Mouse (Mus musculus) myocyte (in vitro differentiated cells): ENCODE results near the gene Vax1.

Experiments used
- CEBPB ChIP-seq: IDR thresholded peaks from 2 replicates; pipeline ENCODE4 v1.6.1; 2011; ENCODE audit warnings: mild to moderate bottlenecking, moderate library complexity; ENCODE audit not compliant: poor library complexity, insufficient read depth, severe bottlenecking
- E2F4 ChIP-seq: IDR thresholded peaks from one replicate; pipeline ENCODE4 v1.6.1; 2011; ENCODE audit warnings: mild to moderate bottlenecking, control low read depth, moderate library complexity; ENCODE audit not compliant: insufficient read depth
- MAX ChIP-seq: IDR thresholded peaks from one replicate; pipeline ENCODE4 v1.6.1; 2011; ENCODE audit warnings: low read depth, mild to moderate bottlenecking, control low read depth
- MYOD1 ChIP-seq, 3 experiments: IDR thresholded peaks; one replicate each; pipeline ENCODE4 v1.6.1; 2011; ENCODE audit warnings: control low read depth in 2 of 3, low read depth in 2 of 3, mild to moderate bottlenecking in 2 of 3, moderate library complexity in 1 of 3; ENCODE audit not compliant: insufficient read length in 2 of 3, control insufficient read depth in 1 of 3
- MYOG ChIP-seq, 3 experiments: IDR thresholded peaks; one replicate each; pipeline ENCODE4 v1.6.1; 2011; ENCODE audit warnings: control low read depth in 2 of 3, low read depth in 2 of 3, mild to moderate bottlenecking in 2 of 3; ENCODE audit not compliant: insufficient read length in 2 of 3, control insufficient read depth in 1 of 3, insufficient read depth in 1 of 3
- POLR2A ChIP-seq: IDR thresholded peaks from one replicate; pipeline ENCODE4 v1.6.1; 2011; ENCODE audit warnings: low read depth, mild to moderate bottlenecking, control low read depth, moderate library complexity; ENCODE audit not compliant: insufficient read length
- POLR2AphosphoS2 ChIP-seq: IDR thresholded peaks from one replicate; pipeline ENCODE4 v1.6.1; 2011; ENCODE audit warnings: low read depth, control low read depth; ENCODE audit not compliant: insufficient read length
- REST ChIP-seq: IDR thresholded peaks from one replicate; pipeline ENCODE4 v1.6.1; 2011; ENCODE audit warnings: mild to moderate bottlenecking, control low read depth, moderate library complexity; ENCODE audit not compliant: insufficient read depth, insufficient read length
- SRF ChIP-seq: IDR thresholded peaks from one replicate; pipeline ENCODE4 v1.6.1; 2011; ENCODE audit warnings: low read depth; ENCODE audit not compliant: control insufficient read depth, insufficient read length
- TCF12 ChIP-seq: IDR thresholded peaks from one replicate; pipeline ENCODE4 v1.6.1; 2011; ENCODE audit warnings: mild to moderate bottlenecking, control low read depth; ENCODE audit not compliant: poor library complexity, insufficient read depth, severe bottlenecking
- TCF3 ChIP-seq: IDR thresholded peaks from one replicate; pipeline ENCODE4 v1.6.1; 2011; ENCODE audit warnings: low read depth, control low read depth; ENCODE audit not compliant: insufficient read length
- USF1 ChIP-seq: IDR thresholded peaks from one replicate; pipeline ENCODE4 v1.6.1; 2011; ENCODE audit warnings: low read depth, mild to moderate bottlenecking, control low read depth, moderate library complexity

- TF ChIP-seq POLR2A (no peak), CEBPB (no peak), POLR2AphosphoS2 (no peak), SRF (no peak), E2F4 (no peak), TCF12 (no peak), TCF3 (no peak), USF1 (no peak), MAX (no peak), REST (no peak), MYOD1 (IDR thresholded peaks at IDR 0.05; ENCODE audit: control insufficient read depth in 1 of 3, insufficient read length in 2 of 3, low read depth in 2 of 3) (no peak), MYOG (IDR thresholded peaks at IDR 0.05; ENCODE audit: control insufficient read depth in 1 of 3, insufficient read depth in 1 of 3, insufficient read length in 2 of 3, low read depth in 2 of 3) (no peak)
These were observed 21.3 kb upstream of the Vax1 start for GRCm38 (mm10) chr19:59191123-59191505.
